Mouse (Mus musculus) embryonic facial prominence, embryonic 11.5 days (tissue): ENCODE measurements around the gene Itprid2. TPM values are rescaled to one million over a fixed set of nuclear protein-coding genes. Genes with fewer than 3 reads are reported as not detected.

Source experiments
- ATAC-seq: fragments of 200-750 bp; cut with Nextera tagmentation; replicated peaks from 2 replicates; pipeline ENCODE4 v1.8.0; 2017; ENCODE audit warnings: low read depth; ENCODE audit not compliant: insufficient number of reproducible peaks, low FRiP score, low TSS enrichment
- DNase-seq: peaks from one replicate; pipeline ENCODE4 v3.0.0-alpha.2; 2015; ENCODE audit warnings: low spot score
- H3K27ac ChIP-seq: fragments of 300-500 bp; sonication (generic); replicated peaks from 2 replicates; pipeline ENCODE4 v1.5.1; 2014; ENCODE audit warnings: mild to moderate bottlenecking, low read depth, low read length, control low read depth
- H3K27me3 ChIP-seq: fragments of 300-500 bp; sonication (generic); 2 replicates; pipeline ENCODE4 v1.6.1; 2014; ENCODE audit warnings: mild to moderate bottlenecking, low read length, moderate library complexity, mixed read lengths; ENCODE audit not compliant: control insufficient read depth, insufficient read depth
- H3K36me3 ChIP-seq: fragments of 300-500 bp; sonication (generic); replicated peaks from 2 replicates; pipeline ENCODE4 v1.6.1; 2014; ENCODE audit warnings: low read depth, mild to moderate bottlenecking, low read length, moderate library complexity, mixed read lengths; ENCODE audit not compliant: control insufficient read depth, insufficient read depth
- H3K4me1 ChIP-seq: fragments of 300-500 bp; sonication (generic); 2 replicates; pipeline ENCODE4 v1.6.1; 2014; ENCODE audit warnings: low read length, mixed read lengths; ENCODE audit not compliant: control insufficient read depth, insufficient read depth
- H3K4me2 ChIP-seq: fragments of 300-500 bp; sonication (generic); 2 replicates; pipeline ENCODE4 v1.6.1; 2014; ENCODE audit warnings: low read depth, mild to moderate bottlenecking, control low read depth, low read length, moderate library complexity
- H3K4me3 ChIP-seq: fragments of 300-500 bp; sonication (generic); 2 replicates; pipeline ENCODE4 v1.5.1; 2014; ENCODE audit warnings: low read depth, low read length, control low read depth
- H3K9ac ChIP-seq: fragments of 300-500 bp; sonication (generic); replicated peaks from 2 replicates; pipeline ENCODE4 v1.6.1; 2014; ENCODE audit warnings: mild to moderate bottlenecking, control low read depth, low read length
- H3K9me3 ChIP-seq: fragments of 300-500 bp; sonication (generic); replicated peaks from 2 replicates; pipeline ENCODE4 v1.6.1; 2016; ENCODE audit warnings: mild to moderate bottlenecking, low read length, inconsistent platforms, mixed read lengths; ENCODE audit not compliant: control insufficient read depth
- WGBS: fragments of 180-500 bp; shearing (Covaris S2); extraction: QIAGEN DNeasy Blood & Tissue Kit; methylation state at CpG from one replicate; pipeline ENCODE4 v1.1.7; 2014; 5-methylcytosine and 5-hydroxymethylcytosine counted together
- polyA plus RNA-seq: library from polyadenylated mRNA; unstranded; fragments of >200 nt; fragmentation: Nextera tagmentation; extraction: Ambion mirVana; gene quantifications from 2 replicates; pipeline ENCODE4 v1.2.1, GENCODE M21; 2014

Itprid2 gene
- polyA plus RNA-seq, 1 experiment from 2014 or later = 10.5 TPM

DNA sequence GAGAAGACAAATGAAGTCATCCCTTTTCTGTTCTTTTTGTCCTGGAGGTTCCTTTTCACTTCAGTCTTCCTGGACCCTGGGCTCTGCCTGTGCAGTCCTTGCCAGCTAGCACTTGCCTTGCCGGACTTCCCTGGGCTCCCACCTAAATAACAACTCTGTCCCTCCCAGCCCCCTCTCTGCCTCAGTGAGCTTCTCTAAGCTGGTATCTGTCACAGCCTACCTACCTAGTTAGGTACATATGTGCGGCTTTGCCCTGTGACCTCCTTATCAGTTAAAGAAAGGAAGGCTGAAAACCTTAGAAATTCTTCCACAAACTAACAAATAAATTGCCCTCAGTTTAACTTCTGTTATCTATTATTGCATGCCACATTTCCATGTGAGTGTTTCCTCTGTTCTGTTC is 28.0 kb upstream of the Itprid2 start:
- Histone ChIP-seq H3K9ac (no peak overlapping the region), H3K27ac (no peak overlapping the region), H3K4me1 (no peaks in the 10 kb centered on the region), H3K27me3 (no peaks in the 10 kb centered on the region), H3K4me2 (no peak overlapping the region), H3K4me3 (no peak overlapping the region), H3K9me3 (no peaks in the 10 kb centered on the region), H3K36me3 (no peaks in the 10 kb centered on the region)
- ATAC-seq (no peak), DNase-seq (no peak)
- 72% methylated on average over 2 of the region's 2 CpGs for WGBS

DNA sequence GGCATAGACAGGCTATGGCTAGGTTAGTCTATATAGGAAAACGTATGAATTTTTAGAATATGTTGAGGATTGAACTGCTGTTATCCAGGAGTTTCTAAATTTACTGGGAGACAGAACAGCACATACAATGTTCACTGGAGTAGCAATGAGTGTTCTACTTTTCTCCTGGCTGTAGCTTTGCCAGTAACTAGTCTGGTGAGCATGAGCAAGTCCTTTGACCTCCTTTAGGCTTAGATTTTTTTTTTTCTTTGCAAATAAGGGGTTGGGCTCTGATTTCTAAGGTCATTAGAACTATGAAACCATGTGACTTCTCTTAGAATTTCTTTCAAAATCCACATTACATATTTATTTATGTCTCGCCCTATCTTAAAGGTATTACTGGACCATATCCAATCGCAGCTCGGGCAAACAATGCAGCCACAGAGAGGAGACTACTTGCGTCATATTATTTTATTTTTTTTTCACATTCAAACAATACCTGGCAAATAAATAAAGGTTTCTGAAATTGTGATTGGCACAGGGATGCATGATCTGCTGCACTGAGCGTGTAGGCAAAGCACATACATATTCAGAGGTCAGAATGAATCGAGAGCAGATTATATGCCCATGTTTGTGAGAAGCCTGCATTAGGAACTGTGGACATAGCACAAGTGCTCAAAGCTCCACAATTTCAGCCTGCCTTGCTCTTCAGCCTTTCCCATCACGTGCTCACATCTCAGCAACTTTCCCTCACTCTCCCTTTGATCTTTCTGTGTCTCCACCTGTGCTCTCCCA is 26.7 kb upstream of the Itprid2 start:
- H3K9ac ChIP-seq = no peak overlapping the region
- ATAC-seq = no peak
- H3K36me3 ChIP-seq = no peaks in the 10 kb centered on the region
- no peak overlapping the region for H3K4me3 ChIP-seq
- no peak overlapping the region for H3K4me2 ChIP-seq
- no peaks in the 10 kb centered on the region for H3K27me3 ChIP-seq
- H3K4me1 ChIP-seq = no peaks in the 10 kb centered on the region
- DNase-seq = no peak
- WGBS = 88% methylated on average over 8 of the region's 8 CpGs
- H3K27ac ChIP-seq = no peak overlapping the region
- H3K9me3 ChIP-seq = no peaks in the 10 kb centered on the region

- Histone ChIP-seq H3K4me3 (no peak overlapping the region), H3K27me3 (no peaks in the 10 kb centered on the region), H3K36me3 (no peaks in the 10 kb centered on the region), H3K4me1 (no peaks in the 10 kb centered on the region), H3K27ac (no peak overlapping the region), H3K4me2 (no peak overlapping the region), H3K9ac (no peak overlapping the region), H3K9me3 (no peaks in the 10 kb centered on the region)
- WGBS = 71% methylated on average over 3 of the region's 3 CpGs
- no peak for DNase-seq
- no peak for ATAC-seq
These were observed 24.3 kb upstream of the Itprid2 start for GRCm38 (mm10) chr2:79610894-79611293.

- DNase-seq = no peak
- H3K9me3 ChIP-seq = no peaks in the 10 kb centered on the region
- 83% methylated on average over 2 of the region's 2 CpGs for WGBS
- H3K4me1 ChIP-seq = no peaks in the 10 kb centered on the region
- H3K27ac ChIP-seq = no peak overlapping the region
- no peaks in the 10 kb centered on the region for H3K36me3 ChIP-seq
- no peaks in the 10 kb centered on the region for H3K27me3 ChIP-seq
- H3K4me3 ChIP-seq = no peak overlapping the region
- no peak for ATAC-seq
- H3K9ac ChIP-seq = no peak overlapping the region
- no peak overlapping the region for H3K4me2 ChIP-seq
These were observed 17.0 kb upstream of the Itprid2 start for GRCm38 (mm10) chr2:79618145-79618544.

GRCm38 (mm10) chr2:79618614-79619568 is 16.3 kb upstream of the Itprid2 start:
- no peak overlapping the region for H3K9ac ChIP-seq
- H3K4me3 ChIP-seq = no peak overlapping the region
- H3K36me3 ChIP-seq = no peaks in the 10 kb centered on the region
- no peaks in the 10 kb centered on the region for H3K4me1 ChIP-seq
- no peak for DNase-seq
- ATAC-seq = no peak
- WGBS = 78% methylated on average over 6 of the region's 6 CpGs
- no peaks in the 10 kb centered on the region for H3K9me3 ChIP-seq
- no peak overlapping the region for H3K27ac ChIP-seq
- H3K27me3 ChIP-seq = no peaks in the 10 kb centered on the region
- H3K4me2 ChIP-seq = no peak overlapping the region

- H3K9ac ChIP-seq = no peak overlapping the region
- 92% methylated on average over 4 of the region's 4 CpGs for WGBS
- no peaks in the 10 kb centered on the region for H3K36me3 ChIP-seq
- H3K9me3 ChIP-seq = no peaks in the 10 kb centered on the region
- H3K4me3 ChIP-seq = no peak overlapping the region
- no peak for DNase-seq
- no peak for ATAC-seq
- no peaks in the 10 kb centered on the region for H3K27me3 ChIP-seq
- H3K4me2 ChIP-seq = no peak overlapping the region
- H3K27ac ChIP-seq = no peak overlapping the region
- H3K4me1 ChIP-seq = no peaks in the 10 kb centered on the region
These were observed 11.9 kb upstream of the Itprid2 start for GRCm38 (mm10) chr2:79623256-79623655.

DNA sequence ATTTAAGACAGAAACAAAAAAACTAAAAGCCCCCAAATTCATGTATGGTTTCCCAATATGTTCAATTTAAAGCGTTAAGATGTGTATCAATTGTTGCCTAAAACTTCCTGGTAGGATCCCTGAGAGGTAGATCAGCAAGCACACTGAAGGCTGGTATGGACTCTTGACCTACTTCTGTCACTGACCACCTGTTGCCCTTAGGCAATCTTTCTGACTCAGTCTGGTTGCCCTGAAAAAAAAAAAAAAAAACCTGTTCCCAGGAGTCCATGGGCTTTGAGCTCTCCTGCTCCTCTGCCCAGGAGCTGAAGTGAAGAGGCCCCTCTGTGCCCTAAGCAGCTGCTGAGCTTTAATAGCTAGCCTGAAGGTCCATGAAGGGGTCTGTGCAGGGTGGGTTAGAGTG is 7.5 kb upstream of the Itprid2 start:
- WGBS = 90% methylated on average over 1 of the region's 1 CpGs
- no peaks in the 10 kb centered on the region for H3K9me3 ChIP-seq
- DNase-seq = no peak
- no peak for ATAC-seq
- no peak overlapping the region for H3K4me3 ChIP-seq
- H3K36me3 ChIP-seq = no peaks in the 10 kb centered on the region
- H3K4me2 ChIP-seq = no peak overlapping the region
- H3K27ac ChIP-seq = no peak overlapping the region
- H3K27me3 ChIP-seq = no peaks in the 10 kb centered on the region
- H3K4me1 ChIP-seq = no peaks in the 10 kb centered on the region
- H3K9ac ChIP-seq = no peak overlapping the region

DNA sequence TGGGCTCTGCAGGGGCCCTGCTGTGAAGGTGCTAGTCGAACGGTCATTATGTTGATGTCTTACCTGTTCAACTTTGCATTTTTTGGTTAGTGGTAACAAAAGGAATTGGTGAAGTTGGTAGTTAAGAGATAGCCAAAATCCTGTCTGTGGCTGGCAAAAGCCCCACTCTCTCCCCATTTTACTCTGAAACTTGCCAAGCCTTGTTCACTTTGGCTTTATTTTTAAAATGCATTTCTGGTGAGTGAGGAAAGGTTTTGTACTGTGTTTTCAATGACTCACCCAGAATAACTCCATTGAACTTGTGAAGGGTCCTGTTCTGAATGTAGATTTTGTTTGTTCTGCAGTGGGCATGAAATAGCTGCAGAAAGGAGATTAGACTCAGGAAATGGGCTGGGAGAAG is 4.9 kb upstream of the Itprid2 start:
- Histone ChIP-seq H3K4me3 (no peak overlapping the region), H3K27ac (no peak overlapping the region), H3K4me1 (no peaks in the 10 kb centered on the region), H3K27me3 (no peaks in the 10 kb centered on the region), H3K4me2 (no peak overlapping the region), H3K36me3 (no peaks in the 10 kb centered on the region), H3K9me3 (no peaks in the 10 kb centered on the region), H3K9ac (no peak overlapping the region)
- ATAC-seq (no peak), DNase-seq (no peak)
- 71% methylated on average over 2 of the region's 2 CpGs for WGBS
